Mouse (Mus musculus): ENCODE data around the gene Lrrc4c. TPM values are rescaled to one million over a fixed set of nuclear protein-coding genes. Genes with fewer than 3 reads are reported as not detected.

Lrrc4c gene
- polyA plus RNA-seq, 1 experiment: not detected

- no peak for TF ChIP-seq CTCF (IDR thresholded peaks at IDR 0.05; ENCODE audit: low read depth, low read length)
- TF ChIP-seq POLR2A (IDR thresholded peaks at IDR 0.05; ENCODE audit: borderline replicate concordance, low read depth, low read length): no peak
Observed at GRCm38 (mm10) chr2:97138454-97138853, 820.5 kb downstream of the Lrrc4c start.

GRCm38 (mm10) chr2:97151626-97152194, 833.7 kb downstream of the Lrrc4c start:
- no peak overlapping the region for H3K27ac ChIP-seq (ENCODE audit: insufficient read depth, low read depth, low read length)
- no peak overlapping the region for H3K4me3 ChIP-seq (ENCODE audit: insufficient read depth, low read length)
- no peak for TF ChIP-seq CTCF (IDR thresholded peaks at IDR 0.05; ENCODE audit: low read depth, low read length)
- no peak for TF ChIP-seq POLR2A (IDR thresholded peaks at IDR 0.05; ENCODE audit: borderline replicate concordance, low read depth, low read length)

More at GRCm38 (mm10) chr2:97138454-97138853, 820.5 kb downstream of the Lrrc4c start:
- no peak overlapping the region for H3K4me3 ChIP-seq (ENCODE audit: insufficient read depth, low read length)
- H3K27ac ChIP-seq (ENCODE audit: insufficient read depth, low read depth, low read length): no peak overlapping the region
- no peaks in the 10 kb centered on the region for H3K4me1 ChIP-seq (ENCODE audit: control insufficient read depth, insufficient read depth, low read length)

DNA sequence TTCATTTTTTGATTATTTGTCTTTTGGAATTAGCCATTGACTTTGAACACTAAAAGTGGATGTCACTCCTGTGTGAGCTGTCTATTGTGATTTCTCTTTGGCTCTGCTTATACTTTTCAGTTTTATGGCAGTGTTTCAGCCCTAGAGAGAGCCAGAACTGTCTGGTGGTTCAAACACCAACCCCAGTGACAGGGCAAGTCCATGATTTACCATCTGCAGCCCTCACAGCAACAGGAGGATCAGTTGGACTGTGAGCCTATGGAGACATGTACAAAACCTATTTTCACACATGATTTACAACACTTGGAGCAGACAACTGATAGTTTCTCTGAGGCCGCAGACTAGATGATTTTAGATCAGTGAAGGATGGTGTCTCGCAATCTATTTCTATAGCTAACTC, 847.8 kb downstream of the Lrrc4c start:
- Histone ChIP-seq H3K4me3 (ENCODE audit: insufficient read depth, low read length) (no peak overlapping the region), H3K27ac (ENCODE audit: insufficient read depth, low read depth, low read length) (no peak overlapping the region), H3K4me1 (ENCODE audit: control insufficient read depth, insufficient read depth, low read length) (no peaks in the 10 kb centered on the region)
- TF ChIP-seq CTCF (IDR thresholded peaks at IDR 0.05; ENCODE audit: low read depth, low read length) (no peak), POLR2A (IDR thresholded peaks at IDR 0.05; ENCODE audit: borderline replicate concordance, low read depth, low read length) (no peak)

More at GRCm38 (mm10) chr2:97151626-97152194, 833.7 kb downstream of the Lrrc4c start:
- no peaks in the 10 kb centered on the region for H3K4me1 ChIP-seq (ENCODE audit: control insufficient read depth, insufficient read depth, low read length)

DNA sequence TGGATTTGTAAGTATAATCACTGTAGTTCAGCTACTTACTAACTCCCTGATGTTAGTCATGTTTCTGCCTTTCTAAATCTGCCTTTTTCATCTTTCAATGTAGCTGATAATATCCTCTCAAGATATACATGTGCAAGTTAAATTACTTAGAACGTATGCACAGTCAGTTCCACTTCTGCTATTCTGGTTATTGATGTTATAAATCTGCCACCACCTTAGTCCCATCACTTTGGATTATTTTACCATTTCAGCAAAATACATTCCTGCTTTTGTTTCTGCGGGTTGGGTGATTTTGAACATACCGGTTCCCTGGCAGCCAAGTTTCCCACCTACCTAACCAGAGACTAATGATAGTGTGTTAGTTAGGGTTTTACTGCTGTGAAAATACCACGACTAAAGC, 860.4 kb downstream of the Lrrc4c start:
- no peak overlapping the region for H3K27ac ChIP-seq (ENCODE audit: insufficient read depth, low read depth, low read length)
- no peak overlapping the region for H3K4me3 ChIP-seq (ENCODE audit: insufficient read depth, low read length)
- no peak for TF ChIP-seq CTCF (IDR thresholded peaks at IDR 0.05; ENCODE audit: low read depth, low read length)
- no peak for TF ChIP-seq POLR2A (IDR thresholded peaks at IDR 0.05; ENCODE audit: borderline replicate concordance, low read depth, low read length)
- H3K4me1 ChIP-seq (ENCODE audit: control insufficient read depth, insufficient read depth, low read length): no peaks in the 10 kb centered on the region

DNA sequence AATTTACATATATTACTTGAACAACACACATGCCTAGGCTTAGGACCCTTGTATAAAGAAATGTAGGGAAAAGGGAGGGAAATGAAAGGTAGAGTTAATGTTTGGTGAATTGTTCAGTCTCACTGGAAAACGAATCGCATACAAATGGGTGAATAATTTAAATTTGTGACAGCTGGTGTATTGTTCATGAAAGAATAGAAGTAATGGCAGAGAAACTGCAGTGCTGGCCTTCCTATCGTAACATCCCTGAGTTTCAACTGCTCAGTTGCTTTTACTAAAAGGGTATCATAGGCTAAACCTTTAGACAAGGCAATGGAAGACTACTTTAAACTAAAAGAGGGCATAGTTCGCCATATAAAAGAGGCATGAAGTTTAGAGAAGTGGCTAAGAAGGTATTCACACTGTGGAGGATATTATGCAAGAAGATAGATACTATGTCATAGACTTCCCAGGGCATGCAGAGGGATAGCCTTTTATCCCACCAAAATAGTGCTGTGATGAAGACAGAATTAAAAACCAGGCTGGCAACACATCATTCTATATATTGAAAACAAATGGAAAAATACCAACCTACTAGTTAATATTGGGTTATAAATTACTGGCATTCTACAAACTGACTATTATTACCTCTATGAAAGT, 879.1 kb downstream of the Lrrc4c start:
- Histone ChIP-seq H3K4me3 (ENCODE audit: insufficient read depth, low read length) (no peak overlapping the region), H3K27ac (ENCODE audit: insufficient read depth, low read depth, low read length) (no peak overlapping the region), H3K4me1 (ENCODE audit: control insufficient read depth, insufficient read depth, low read length) (no peaks in the 10 kb centered on the region)
- TF ChIP-seq POLR2A (IDR thresholded peaks at IDR 0.05; ENCODE audit: borderline replicate concordance, low read depth, low read length) (no peak), CTCF (IDR thresholded peaks at IDR 0.05; ENCODE audit: low read depth, low read length) (no peak)

DNA sequence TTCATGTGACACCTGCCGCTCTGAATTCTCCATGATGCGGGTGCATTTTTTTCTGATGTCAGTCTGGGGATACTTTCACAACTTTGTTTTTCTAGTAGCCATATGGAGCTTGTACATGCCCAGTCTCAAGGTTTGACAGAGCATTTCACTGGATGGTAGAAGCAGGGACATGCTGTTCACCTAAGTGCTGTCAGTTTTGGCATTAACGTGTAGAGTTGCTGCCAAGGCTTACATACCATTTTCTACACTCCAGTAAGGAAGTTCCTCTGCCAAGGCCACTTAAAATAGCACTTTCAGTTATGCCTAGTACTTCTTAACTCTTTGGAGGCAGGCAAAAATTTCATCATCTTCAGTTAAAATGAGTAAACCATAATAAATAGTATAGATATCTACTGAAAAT, 915.0 kb downstream of the Lrrc4c start:
- H3K27ac ChIP-seq (ENCODE audit: insufficient read depth, low read depth, low read length): no peak overlapping the region
- H3K4me3 ChIP-seq (ENCODE audit: insufficient read depth, low read length): no peak overlapping the region
- H3K4me1 ChIP-seq (ENCODE audit: control insufficient read depth, insufficient read depth, low read length): no peaks in the 10 kb centered on the region
- TF ChIP-seq POLR2A (IDR thresholded peaks at IDR 0.05; ENCODE audit: borderline replicate concordance, low read depth, low read length) (no peak), CTCF (IDR thresholded peaks at IDR 0.05; ENCODE audit: low read depth, low read length) (no peak)

- TF ChIP-seq CTCF (IDR thresholded peaks at IDR 0.05; ENCODE audit: low read depth, low read length) (no peak), POLR2A (IDR thresholded peaks at IDR 0.05; ENCODE audit: borderline replicate concordance, low read depth, low read length) (no peak)
- no peak overlapping the region for H3K27ac ChIP-seq (ENCODE audit: insufficient read depth, low read depth, low read length)
- no peak overlapping the region for H3K4me3 ChIP-seq (ENCODE audit: insufficient read depth, low read length)
- no peaks in the 10 kb centered on the region for H3K4me1 ChIP-seq (ENCODE audit: control insufficient read depth, insufficient read depth, low read length)
Observed at GRCm38 (mm10) chr2:97234074-97234473, 916.1 kb downstream of the Lrrc4c start.

DNA sequence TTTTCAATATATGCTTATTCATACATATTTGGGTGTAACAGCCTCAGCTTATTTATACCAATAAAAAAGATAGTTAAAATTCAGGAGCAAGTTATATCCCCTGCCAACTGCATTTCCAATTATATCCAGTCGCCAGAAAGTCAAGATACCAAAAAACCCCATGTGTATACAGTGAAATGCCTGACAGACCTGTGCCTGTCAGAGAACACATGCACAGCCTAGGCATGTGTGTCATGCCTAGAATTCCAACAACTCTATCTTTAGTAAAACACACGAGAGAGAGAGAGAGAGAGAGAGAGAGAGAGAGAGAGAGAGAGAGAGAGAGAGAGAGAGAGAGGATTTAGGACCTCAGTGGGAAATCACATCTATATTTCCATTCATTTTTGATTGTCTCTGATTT, 956.7 kb downstream of the Lrrc4c start:
- H3K27ac ChIP-seq (ENCODE audit: insufficient read depth, low read depth, low read length): no peak overlapping the region
- TF ChIP-seq CTCF (IDR thresholded peaks at IDR 0.05; ENCODE audit: low read depth, low read length): no peak
- TF ChIP-seq POLR2A (IDR thresholded peaks at IDR 0.05; ENCODE audit: borderline replicate concordance, low read depth, low read length): no peak
- no peaks in the 10 kb centered on the region for H3K4me1 ChIP-seq (ENCODE audit: control insufficient read depth, insufficient read depth, low read length)
- H3K4me3 ChIP-seq (ENCODE audit: insufficient read depth, low read length): no peak overlapping the region

DNA sequence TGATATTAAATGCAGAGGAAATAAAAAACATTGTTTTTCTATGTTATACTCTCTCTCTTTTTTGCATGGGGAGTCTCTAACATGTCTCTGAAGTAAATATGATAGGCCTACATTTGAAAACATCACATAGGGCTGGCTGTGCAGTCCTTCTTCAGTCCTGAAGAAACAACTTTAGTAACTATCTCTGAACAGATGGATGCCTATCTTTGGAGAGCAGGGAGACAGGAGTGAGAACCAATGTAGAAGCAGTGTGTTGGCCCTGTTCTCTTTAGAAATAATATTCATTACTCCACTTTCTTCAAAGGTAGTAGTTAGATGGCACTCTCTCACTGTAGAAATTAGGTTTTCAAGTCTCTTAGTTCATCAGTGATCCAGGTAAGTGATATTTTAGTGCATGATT, 967.0 kb downstream of the Lrrc4c start:
- no peaks in the 10 kb centered on the region for H3K4me1 ChIP-seq (ENCODE audit: control insufficient read depth, insufficient read depth, low read length)
- TF ChIP-seq CTCF (IDR thresholded peaks at IDR 0.05; ENCODE audit: low read depth, low read length) (no peak), POLR2A (IDR thresholded peaks at IDR 0.05; ENCODE audit: borderline replicate concordance, low read depth, low read length) (no peak)
- no peak overlapping the region for H3K27ac ChIP-seq (ENCODE audit: insufficient read depth, low read depth, low read length)
- no peak overlapping the region for H3K4me3 ChIP-seq (ENCODE audit: insufficient read depth, low read length)

- TF ChIP-seq CTCF (IDR thresholded peaks at IDR 0.05; ENCODE audit: low read depth, low read length) (no peak), POLR2A (IDR thresholded peaks at IDR 0.05; ENCODE audit: borderline replicate concordance, low read depth, low read length) (no peak)
- H3K27ac ChIP-seq (ENCODE audit: insufficient read depth, low read depth, low read length): no peak overlapping the region
- H3K4me1 ChIP-seq (ENCODE audit: control insufficient read depth, insufficient read depth, low read length): no peaks in the 10 kb centered on the region
- H3K4me3 ChIP-seq (ENCODE audit: insufficient read depth, low read length): no peak overlapping the region
Observed at GRCm38 (mm10) chr2:97294216-97294615, 976.2 kb downstream of the Lrrc4c start.

Data from bone marrow macrophage, adult 2 months (primary cell).